ENCODE assay signal across 8 mouse cellular contexts in the genomic region with DNA sequence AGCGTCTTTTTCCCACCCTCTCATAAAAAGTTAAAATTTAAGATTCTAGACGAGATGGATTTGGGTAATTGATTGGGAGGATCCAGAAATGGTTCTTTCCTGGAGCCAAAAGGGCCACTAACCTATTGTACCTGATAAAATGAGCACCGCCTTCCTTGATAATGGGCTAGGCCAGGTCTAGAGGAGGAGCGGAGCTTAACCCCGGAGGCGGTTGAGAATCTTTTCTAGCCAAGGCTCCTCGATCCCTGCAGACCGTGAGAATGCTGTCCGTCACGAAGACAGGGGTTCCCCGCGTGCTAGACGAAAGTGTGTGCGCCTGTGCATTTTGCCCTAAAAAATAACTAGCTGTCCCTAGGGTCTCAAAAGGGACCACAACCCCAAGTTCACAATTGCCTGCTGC. TPM values are rescaled to one million over a fixed set of nuclear protein-coding genes. Genes with fewer than 3 reads are reported as not detected.
DNase-seq lines count a peak whose midpoint lies in the region; ATAC-seq and TF ChIP-seq lines count a peak whose summit lies in the region.

No protein-coding gene starts in this region.

- no peak for TF ChIP-seq POLR2A in MEL (IDR thresholded peaks at IDR 0.05; ENCODE audit: control insufficient read depth in 1 of 2, insufficient read depth in 1 of 2, low read depth in 1 of 2, low read length in 2 of 2, poor library complexity in 1 of 2)

- WGBS in heart, embryonic 16.5 days, result 1% methylated on average over 14 of the region's 14 CpGs
- under 1% methylated on average over 14 of the region's 14 CpGs for WGBS in hindbrain, embryonic 10.5 days
- WGBS in midbrain, embryonic 11.5 days, result 2% methylated on average over 14 of the region's 14 CpGs

- H3K36me3 ChIP-seq in heart, embryonic 16.5 days (ENCODE audit: control insufficient read depth, insufficient read depth), result no peaks in the 10 kb centered on the region
- H3K36me3 ChIP-seq in MEL (ENCODE audit: control insufficient read depth in 1 of 2, insufficient read depth in 2 of 2, low read length in 2 of 2), result peaks cover 0 to 5% of the 10 kb centered on the region in 2 experiments; a peak in 2 of 4 replicates
- H3K36me3 ChIP-seq in hindbrain, embryonic 10.5 days, result 0 out of 2 replicates have a peak, but pooled peaks cover 2% of the 10 kb centered on the region
- H3K36me3 ChIP-seq in midbrain, embryonic 11.5 days (ENCODE audit: control insufficient read depth, insufficient read depth, low read length), result no peaks in the 10 kb centered on the region

- no peaks in the 10 kb centered on the region for H3K9me3 ChIP-seq in heart, embryonic 16.5 days (replicated peaks; ENCODE audit: control insufficient read depth, low read length)
- no peaks in the 10 kb centered on the region for H3K9me3 ChIP-seq in MEL (replicated peaks; ENCODE audit: insufficient read depth, low read length)
- H3K9me3 ChIP-seq in hindbrain, embryonic 10.5 days, result no peaks in the 10 kb centered on the region
- H3K9me3 ChIP-seq in midbrain, embryonic 11.5 days (ENCODE audit: control insufficient read depth, low read length), result no peaks in the 10 kb centered on the region

- TF ChIP-seq RAD21 in MEL (IDR thresholded peaks at IDR 0.05; ENCODE audit: low read depth, low read length), result no peak

- peak overlapping the region; percentile 90 for H3K27ac ChIP-seq in heart, embryonic 16.5 days (ENCODE audit: low read length)
- peak overlapping the region; percentile 17; the same call in 1 of the 2 replicates for H3K27ac ChIP-seq in MEL (ENCODE audit: control insufficient read depth, low read depth, low read length)
- peak overlapping the region; percentile 86 for H3K27ac ChIP-seq in hindbrain, embryonic 10.5 days
- H3K27ac ChIP-seq in midbrain, embryonic 11.5 days (ENCODE audit: low read depth, low read length), result no peak overlapping the region

- H3K4me3 ChIP-seq in heart, embryonic 16.5 days (ENCODE audit: low read length), result peak overlapping the region; percentile 77
- peak overlapping the region; percentile 47 to 87 for H3K4me3 ChIP-seq in MEL (ENCODE audit: control insufficient read depth in 1 of 2, insufficient read depth in 1 of 2, low read depth in 2 of 2, low read length in 2 of 2)
- peak overlapping the region; percentile 67 for H3K4me3 ChIP-seq in hindbrain, embryonic 10.5 days
- H3K4me3 ChIP-seq in midbrain, embryonic 11.5 days (ENCODE audit: low read depth, low read length), result peak overlapping the region; percentile 47

- no peaks in the 10 kb centered on the region for H3K27me3 ChIP-seq in heart, embryonic 16.5 days (ENCODE audit: control insufficient read depth, insufficient read depth, low read length)
- H3K27me3 ChIP-seq in MEL (ENCODE audit: control insufficient read depth in 1 of 2, insufficient read depth in 2 of 2, low read length in 2 of 2), result no peaks in the 10 kb centered on the region
- H3K27me3 ChIP-seq in hindbrain, embryonic 10.5 days (ENCODE audit: insufficient read depth, poor library complexity, severe bottlenecking), result peaks cover 95% of the 10 kb centered on the region
- H3K27me3 ChIP-seq in midbrain, embryonic 11.5 days (ENCODE audit: control insufficient read depth, insufficient read depth, low read length), result peaks cover 32% of the 10 kb centered on the region

- H3K4me1 ChIP-seq in heart, embryonic 16.5 days (ENCODE audit: control insufficient read depth, insufficient read depth, low read length), result peaks cover 58% of the 10 kb centered on the region
- H3K4me1 ChIP-seq in MEL (ENCODE audit: control insufficient read depth in 1 of 2, insufficient read depth in 2 of 2, low read length in 2 of 2), result peaks cover 0 to 23% of the 10 kb centered on the region in 2 experiments; a peak in 3 of 4 replicates
- H3K4me1 ChIP-seq in hindbrain, embryonic 10.5 days (replicated peaks), result peaks cover 59% of the 10 kb centered on the region
- H3K4me1 ChIP-seq in midbrain, embryonic 11.5 days (ENCODE audit: control insufficient read depth, insufficient read depth, low read length), result peaks cover 20% of the 10 kb centered on the region

- TF ChIP-seq EP300 in MEL (IDR thresholded peaks at IDR 0.05; ENCODE audit: low read depth in 1 of 2, low read length in 2 of 2), result no peak

- H3K79me2 ChIP-seq in MEL (ENCODE audit: control insufficient read depth, insufficient read depth, low read length, poor library complexity), result no peaks in the 10 kb centered on the region; the same call in 1 of the 2 replicates

- H3K9ac ChIP-seq in heart, embryonic 16.5 days (ENCODE audit: low read length), result peak overlapping the region; percentile 91
- peak overlapping the region; percentile 59 for H3K9ac ChIP-seq in MEL (ENCODE audit: control insufficient read depth, low read depth, low read length, poor library complexity, severe bottlenecking)
- peak overlapping the region; percentile 73; the same call in 1 of the 2 replicates for H3K9ac ChIP-seq in midbrain, embryonic 11.5 days (ENCODE audit: low read length)

- DNase-seq in heart, adult 18-20 months, result no peak
- peak; percentile 77 for DNase-seq in MEL (ENCODE audit: low read depth, low spot score)
- no peak for DNase-seq in hindbrain, embryonic 10.5 days (ENCODE audit: low spot score)
- DNase-seq in midbrain, embryonic 11.5 days (ENCODE audit: low spot score, missing footprints), result no peak
- DNase-seq in left cerebral cortex, adult 8-10 months (ENCODE audit: low spot score in 2 of 2), result no peak
- DNase-seq in thymus, postnatal 14 days, result no peak
- no peak for DNase-seq in thymus, postnatal 36 days

- no peak for ATAC-seq in heart, embryonic 16.5 days (replicated peaks; ENCODE audit: extremely low read depth, insufficient read depth, low FRiP score)
- ATAC-seq in midbrain, embryonic 11.5 days (ENCODE audit: low FRiP score), result peak; percentile 15; the same call in 1 of the 2 replicates

- H3K4me2 ChIP-seq in heart, embryonic 16.5 days (ENCODE audit: low read depth, low read length), result peak overlapping the region; percentile 95
- peak overlapping the region; percentile 99 for H3K4me2 ChIP-seq in midbrain, embryonic 11.5 days

- no peak for TF ChIP-seq CTCF in MEL (IDR thresholded peaks at IDR 0.05 in 2 of 3, conservative IDR thresholded peaks at IDR 0.05 in 1 of 3; ENCODE audit: control insufficient read depth in 1 of 3, insufficient read depth in 1 of 3, low read depth in 2 of 3, low read length in 3 of 3, poor library complexity in 1 of 3, severe bottlenecking in 1 of 3)

RNA-seq across cellular contexts. Expression of a gene that starts 17.3 kb away (rescaled TPM):
- 0.12 TPM in 1 of 2 replicates, not detected in the other for polyA plus RNA-seq in heart, embryonic 16.5 days (2015; fragmentation: Nextera tagmentation; extraction: Ambion mirVana)
- not detected for total RNA-seq in heart, adult 18-20 months (2021)
- total RNA-seq in MEL (2012; rRNA removed), result not detected in 2 replicates
- under 1 TPM in 1 of 2 experiments, not detected in 1; 0.10 TPM for polyA plus RNA-seq in MEL (2012; ENCODE audit: insufficient read depth in 1 of 2, insufficient read length in 2 of 2, low read depth in 1 of 2, low replicate concordance in 2 of 2, missing spikeins in 1 of 2)
- 0.14 and 0.30 TPM in 2 replicates for polyA plus RNA-seq in hindbrain, embryonic 10.5 days (2016; fragmentation: Nextera tagmentation; extraction: Ambion mirVana)
- polyA plus RNA-seq in midbrain, embryonic 11.5 days (2014; fragmentation: Nextera tagmentation; extraction: Ambion mirVana), result not detected in 2 replicates
- total RNA-seq in left cerebral cortex, adult 8-10 months (2022), result 1 to 10 TPM in 2 of 4 experiments, under 1 TPM in 2; 0.30 to 3.6 (median 0.95) TPM

RNA-seq across cellular contexts. Expression of a gene that starts 17.4 kb away (rescaled TPM):
- 77.5 and 89.6 TPM in 2 replicates for polyA plus RNA-seq in heart, embryonic 16.5 days (2015; fragmentation: Nextera tagmentation; extraction: Ambion mirVana)
- total RNA-seq in heart, adult 18-20 months (2021), result 10 to 100 TPM; 89.8 to 95.9 TPM
- total RNA-seq in MEL (2012; rRNA removed), result 3.6 and 4.3 TPM in 2 replicates
- 10 to 100 TPM in 1 of 2 experiments, not detected in 1; 13.9 TPM for polyA plus RNA-seq in MEL (2012; ENCODE audit: insufficient read depth in 1 of 2, insufficient read length in 2 of 2, low read depth in 1 of 2, low replicate concordance in 2 of 2, missing spikeins in 1 of 2)
- 13.5 and 14.3 TPM in 2 replicates for polyA plus RNA-seq in hindbrain, embryonic 10.5 days (2016; fragmentation: Nextera tagmentation; extraction: Ambion mirVana)
- polyA plus RNA-seq in midbrain, embryonic 11.5 days (2014; fragmentation: Nextera tagmentation; extraction: Ambion mirVana), result 7.3 and 9.7 TPM in 2 replicates
- total RNA-seq in left cerebral cortex, adult 8-10 months (2022), result 100 to 1,000 TPM; 118 to 172 (median 123) TPM

RNA-seq across cellular contexts. Expression of a gene that starts 22.8 kb away (rescaled TPM):
- 3.5 and 4.2 TPM in 2 replicates for polyA plus RNA-seq in heart, embryonic 16.5 days (2015; fragmentation: Nextera tagmentation; extraction: Ambion mirVana)
- 1 to 10 TPM; 5.6 to 5.9 TPM for total RNA-seq in heart, adult 18-20 months (2021)
- 0.19 TPM in 1 of 2 replicates, not detected in the other for total RNA-seq in MEL (2012; rRNA removed)
- polyA plus RNA-seq in MEL (2012; ENCODE audit: insufficient read depth in 1 of 2, insufficient read length in 2 of 2, low read depth in 1 of 2, low replicate concordance in 2 of 2, missing spikeins in 1 of 2), result under 1 TPM in 1 of 2 experiments, not detected in 1; 0.13 TPM
- 0.31 and 1.1 TPM in 2 replicates for polyA plus RNA-seq in hindbrain, embryonic 10.5 days (2016; fragmentation: Nextera tagmentation; extraction: Ambion mirVana)
- polyA plus RNA-seq in midbrain, embryonic 11.5 days (2014; fragmentation: Nextera tagmentation; extraction: Ambion mirVana), result 0.85 and 0.99 TPM in 2 replicates
- 10 to 100 TPM; 24.1 to 32.7 (median 26.3) TPM for total RNA-seq in left cerebral cortex, adult 8-10 months (2022)

RNA-seq across cellular contexts. Expression of a gene that starts 29.1 kb away (rescaled TPM):
- polyA plus RNA-seq in heart, embryonic 16.5 days (2015; fragmentation: Nextera tagmentation; extraction: Ambion mirVana), result 0.07 and 0.20 TPM in 2 replicates
- under 1 TPM in 1 of 2 experiments, not detected in 1; 0.37 TPM for total RNA-seq in heart, adult 18-20 months (2021)
- total RNA-seq in MEL (2012; rRNA removed), result not detected in 2 replicates
- under 1 TPM in 1 of 2 experiments, not detected in 1; 0.24 TPM for polyA plus RNA-seq in MEL (2012; ENCODE audit: insufficient read depth in 1 of 2, insufficient read length in 2 of 2, low read depth in 1 of 2, low replicate concordance in 2 of 2, missing spikeins in 1 of 2)
- polyA plus RNA-seq in hindbrain, embryonic 10.5 days (2016; fragmentation: Nextera tagmentation; extraction: Ambion mirVana), result 0.22 and 0.75 TPM in 2 replicates
- polyA plus RNA-seq in midbrain, embryonic 11.5 days (2014; fragmentation: Nextera tagmentation; extraction: Ambion mirVana), result 0.23 and 0.36 TPM in 2 replicates
- total RNA-seq in left cerebral cortex, adult 8-10 months (2022), result under 1 TPM in 2 of 4 experiments, not detected in 2; 0.67 to 0.78 TPM

RNA-seq across cellular contexts. Expression of a gene that starts 29.1 kb away (rescaled TPM):
- 31.7 and 36.6 TPM in 2 replicates for polyA plus RNA-seq in heart, embryonic 16.5 days (2015; fragmentation: Nextera tagmentation; extraction: Ambion mirVana)
- 1 to 10 TPM; 5.9 to 6.0 TPM for total RNA-seq in heart, adult 18-20 months (2021)
- 13.3 and 14.0 TPM in 2 replicates for total RNA-seq in MEL (2012; rRNA removed)
- polyA plus RNA-seq in MEL (2012; ENCODE audit: insufficient read depth in 1 of 2, insufficient read length in 2 of 2, low read depth in 1 of 2, low replicate concordance in 2 of 2, missing spikeins in 1 of 2), result 10 to 100 TPM in 1 of 2 experiments, not detected in 1; 55.1 TPM
- polyA plus RNA-seq in hindbrain, embryonic 10.5 days (2016; fragmentation: Nextera tagmentation; extraction: Ambion mirVana), result 75.6 and 76.9 TPM in 2 replicates
- 49.5 and 56.4 TPM in 2 replicates for polyA plus RNA-seq in midbrain, embryonic 11.5 days (2014; fragmentation: Nextera tagmentation; extraction: Ambion mirVana)
- total RNA-seq in left cerebral cortex, adult 8-10 months (2022), result 10 to 100 TPM; 26.9 to 33.4 (median 30.6) TPM
